Mouse (Mus musculus) limb, embryonic 14.5 days (tissue): ENCODE results near the gene Mtg1. TPM values are rescaled to one million over a fixed set of nuclear protein-coding genes. Genes with fewer than 3 reads are reported as not detected.

Source experiments
- ATAC-seq: fragments of 200-750 bp; cut with Nextera tagmentation; 2 replicates; pipeline ENCODE4 v1.8.0; 2017; ENCODE audit warnings: low read depth, moderate number of reproducible peaks, moderate TSS enrichment; ENCODE audit not compliant: low FRiP score
- DNase-seq: peaks from one replicate; pipeline ENCODE4 v3.0.0-alpha.2; 2015; ENCODE audit warnings: low spot score
- H3K27ac ChIP-seq: fragments of 300-500 bp; sonication (generic); replicated peaks from 2 replicates; pipeline ENCODE4 v1.5.1; 2014; ENCODE audit warnings: low read depth, mild to moderate bottlenecking, low read length, moderate library complexity, mixed read lengths
- H3K27me3 ChIP-seq: fragments of 300-500 bp; sonication (generic); 2 replicates; pipeline ENCODE4 v1.6.1; 2014; ENCODE audit warnings: low read length, mixed read lengths; ENCODE audit not compliant: control insufficient read depth, insufficient read depth
- H3K36me3 ChIP-seq: fragments of 300-500 bp; sonication (generic); 2 replicates; pipeline ENCODE4 v1.6.1; 2014; ENCODE audit warnings: mild to moderate bottlenecking, low read length, moderate library complexity, mixed read lengths; ENCODE audit not compliant: control insufficient read depth, insufficient read depth
- H3K4me1 ChIP-seq: fragments of 300-500 bp; sonication (generic); 2 replicates; pipeline ENCODE4 v1.6.1; 2014; ENCODE audit warnings: antibody characterized with exemption, low read length, mixed read lengths; ENCODE audit not compliant: control insufficient read depth, insufficient read depth
- H3K4me2 ChIP-seq: fragments of 300-500 bp; sonication (generic); replicated peaks from 2 replicates; pipeline ENCODE4 v1.6.1; 2014; ENCODE audit warnings: low read depth, mild to moderate bottlenecking, low read length, moderate library complexity; ENCODE audit not compliant: severe bottlenecking
- H3K4me3 ChIP-seq: fragments of 300-500 bp; sonication (generic); replicated peaks from 2 replicates; pipeline ENCODE4 v1.5.1; 2014; ENCODE audit warnings: low read length
- H3K9ac ChIP-seq: fragments of 300-500 bp; sonication (generic); 2 replicates; pipeline ENCODE4 v1.6.1; 2014; ENCODE audit warnings: mild to moderate bottlenecking, low read depth, low read length, moderate library complexity; ENCODE audit not compliant: severe bottlenecking
- H3K9me3 ChIP-seq: fragments of 300-500 bp; sonication (generic); 2 replicates; pipeline ENCODE4 v1.6.1; 2016; ENCODE audit warnings: low read length; ENCODE audit not compliant: control insufficient read depth
- POLR2A ChIP-seq: fragments of 200-500 bp; IDR thresholded peaks from 2 replicates; pipeline ENCODE4 v1.8.0; 2012; ENCODE audit warnings: inconsistent platforms, mild to moderate bottlenecking, moderate library complexity, borderline replicate concordance; ENCODE audit not compliant: insufficient read depth, insufficient read length; ENCODE audit errors: extremely low read depth
- WGBS: fragments of 180-500 bp; shearing (Covaris S2); extraction: QIAGEN DNeasy Blood & Tissue Kit; methylation state at CpG from one replicate; pipeline ENCODE4 v1.1.7; 2014; 5-methylcytosine and 5-hydroxymethylcytosine counted together
- polyA plus RNA-seq, 2 experiments: library from polyadenylated mRNA; depleted of rRNA in 1 of 2; stranded (reverse) in 1 of 2; unstranded in 1 of 2; fragments of >200 nt; fragmentation: Nextera tagmentation in 1 of 2; extraction: Ambion mirVana in 1 of 2; gene quantifications; 2 replicates each; pipeline versions ENCODE4 v1.2.1 to v1.2.3; 2012 to 2014

Mtg1 gene
- polyA plus RNA-seq, 2 experiments: 26.5 to 28.4 TPM

- 66% methylated on average over 3 of the region's 3 CpGs for WGBS
- Histone ChIP-seq H3K9ac (no peak overlapping the region), H3K27me3 (no peaks in the 10 kb centered on the region), H3K9me3 (no peaks in the 10 kb centered on the region), H3K36me3 (peaks cover 54% of the 10 kb centered on the region), H3K27ac (no peak overlapping the region), H3K4me3 (no peak overlapping the region), H3K4me1 (no peaks in the 10 kb centered on the region), H3K4me2 (no peak overlapping the region)
- TF ChIP-seq POLR2A: no peak
- DNase-seq (no peak), ATAC-seq (no peak)
These were observed 25.4 kb upstream of the Mtg1 start for GRCm38 (mm10) chr7:140111943-140112342.

GRCm38 (mm10) chr7:140115583-140116328, 21.6 kb upstream of the Mtg1 start, which contains the start of gene Paox:
Paox (plus strand) TSS chr7:140115799.
- peak within 1 kb of the TSS; percentile 80 for H3K4me3 ChIP-seq
- H3K9me3 ChIP-seq: no peaks in the 10 kb centered on the region
- no peaks in the 10 kb centered on the region for H3K4me1 ChIP-seq
- peak within 1 kb of the TSS; percentile 93 for H3K4me2 ChIP-seq
- peak within 1 kb of the TSS; percentile 84 for H3K27ac ChIP-seq
- no peaks in the 10 kb centered on the region for H3K27me3 ChIP-seq
- no peak for TF ChIP-seq POLR2A
- peaks cover 22% of the 10 kb centered on the region for H3K36me3 ChIP-seq
- H3K9ac ChIP-seq: peak within 1 kb of the TSS; percentile 81
- 2% methylated on average over 23 of the region's 23 CpGs for whole genome bisulfite sequencing
- DNase-seq: peak; percentile 83
- peak; percentile 83 for ATAC-seq

GRCm38 (mm10) chr7:140116329-140117054, 20.9 kb upstream of the Mtg1 start, which contains the start of gene Echs1:
Echs1 (minus strand) TSS chr7:140116476.
- Histone ChIP-seq H3K4me2 (peak within 1 kb of the TSS; percentile 93), H3K36me3 (peaks cover 14% of the 10 kb centered on the region), H3K4me3 (peak within 1 kb of the TSS; percentile 80), H3K9ac (peak within 1 kb of the TSS; percentile 81), H3K27me3 (no peaks in the 10 kb centered on the region), H3K27ac (peak within 1 kb of the TSS; percentile 84), H3K4me1 (no peaks in the 10 kb centered on the region), H3K9me3 (no peaks in the 10 kb centered on the region)
- ATAC-seq (peak; percentile 94), DNase-seq (peak; percentile 83)
- peak; percentile 87; the same call in 1 of the 2 replicates for TF ChIP-seq POLR2A
- 4% methylated on average over 27 of the region's 28 CpGs for WGBS

DNA sequence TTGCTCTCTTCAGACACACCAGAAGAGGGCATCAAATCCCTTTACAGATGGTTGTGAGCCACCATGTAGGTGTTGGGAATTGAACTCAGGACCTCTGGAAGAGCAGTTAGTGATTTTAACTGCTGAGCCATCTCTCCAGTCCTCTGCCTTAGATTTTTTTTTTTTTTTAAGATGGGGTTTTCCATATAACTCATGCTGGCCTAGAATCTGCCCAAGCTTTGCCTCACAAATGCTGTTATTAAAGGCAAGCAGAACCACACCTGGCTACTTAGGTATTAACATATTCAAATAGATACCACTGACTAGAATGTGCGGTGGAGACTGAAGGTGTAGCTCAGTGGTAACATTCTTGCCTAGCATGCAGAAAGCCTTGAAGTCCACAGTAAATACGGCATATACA, 16.9 kb upstream of the Mtg1 start:
- TF ChIP-seq POLR2A: no peak
- WGBS: 86% methylated on average over 2 of the region's 2 CpGs
- H3K9ac ChIP-seq: no peak overlapping the region
- no peak overlapping the region for H3K4me2 ChIP-seq
- no peak overlapping the region for H3K4me3 ChIP-seq
- H3K36me3 ChIP-seq: no peaks in the 10 kb centered on the region
- H3K27ac ChIP-seq: no peak overlapping the region
- no peaks in the 10 kb centered on the region for H3K9me3 ChIP-seq
- no peaks in the 10 kb centered on the region for H3K27me3 ChIP-seq
- DNase-seq (no peak), ATAC-seq (no peak)
- 0 out of 2 replicates have a peak, but pooled peaks cover 2% of the 10 kb centered on the region for H3K4me1 ChIP-seq

DNA sequence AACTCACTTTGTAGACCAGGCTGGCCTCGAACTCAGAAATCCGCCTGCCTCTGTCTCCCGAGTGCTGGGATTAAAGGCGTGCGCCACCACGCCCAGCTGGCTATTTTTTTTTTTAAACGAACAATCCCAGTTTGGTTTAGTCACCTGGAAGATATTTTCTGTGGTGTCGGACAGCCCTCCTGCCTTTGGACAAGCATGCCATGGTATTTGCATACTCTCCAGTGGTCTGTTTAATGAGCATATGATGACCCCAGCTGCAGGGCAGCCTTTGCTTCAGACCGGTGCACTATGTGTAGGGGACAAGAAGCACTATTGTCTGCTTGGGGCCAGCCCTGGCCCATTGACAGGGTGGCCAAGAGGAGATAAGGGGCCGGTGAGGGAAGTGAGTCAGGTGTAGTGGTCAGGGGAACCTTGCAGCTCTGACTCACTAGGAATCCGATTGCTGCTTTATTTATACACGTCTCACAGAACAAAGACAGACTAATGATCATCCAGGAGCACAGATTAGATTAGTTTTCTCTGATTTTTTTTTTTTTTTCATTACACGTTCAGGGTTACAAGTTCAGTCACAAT, 15.9 kb upstream of the Mtg1 start:
- Histone ChIP-seq H3K4me3 (no peak overlapping the region), H3K4me2 (no peak overlapping the region), H3K9ac (no peak overlapping the region), H3K4me1 (peaks cover 5% of the 10 kb centered on the region; the same call in 1 of the 2 replicates), H3K27ac (no peak overlapping the region), H3K36me3 (no peaks in the 10 kb centered on the region), H3K9me3 (no peaks in the 10 kb centered on the region), H3K27me3 (no peaks in the 10 kb centered on the region)
- ATAC-seq: no peak
- no peak for DNase-seq
- TF ChIP-seq POLR2A: no peak
- 76% methylated on average over 13 of the region's 13 CpGs for WGBS
